8 mouse cellular contexts compared by ENCODE assay signal in genomic region chr14:20733041-20733951, GRCm38 (mm10). TPM values are rescaled to one million over a fixed set of nuclear protein-coding genes. Genes with fewer than 3 reads are reported as not detected.
A peak's percentile ranks its signal among the peaks of the same experiment; 100 is the strongest.
DNase-seq lines count a peak whose midpoint lies in the region; ATAC-seq and TF ChIP-seq lines count a peak whose summit lies in the region.

No protein-coding gene starts in this region.

- no peak for TF ChIP-seq RAD21 in MEL (IDR thresholded peaks at IDR 0.05; ENCODE audit: low read depth, low read length)

- DNase-seq in heart, postnatal 25 days (ENCODE audit: low spot score): no peak
- DNase-seq in MEL (ENCODE audit: low read depth, low spot score): peak; percentile 89
- peak; percentile 71 for DNase-seq in liver
- no peak for DNase-seq in frontal cortex, postnatal 14 days (ENCODE audit: low spot score in 2 of 2)
- DNase-seq in thymus, postnatal 36 days: no peak

- H3K36me3 ChIP-seq in heart, embryonic 11.5 days (ENCODE audit: control insufficient read depth, insufficient read depth, low read length): peaks cover 27% of the 10 kb centered on the region
- peaks cover 29 to 51% of the 10 kb centered on the region in 2 experiments for H3K36me3 ChIP-seq in MEL (ENCODE audit: control insufficient read depth in 1 of 2, insufficient read depth in 2 of 2, low read length in 2 of 2)
- H3K36me3 ChIP-seq in forebrain, embryonic 13.5 days (ENCODE audit: poor library complexity, severe bottlenecking): peaks cover 65% of the 10 kb centered on the region

- 42% methylated on average over 12 of the region's 12 CpGs for WGBS in heart, embryonic 11.5 days (ENCODE audit: insufficient replicate concordance)
- WGBS in forebrain, embryonic 13.5 days: 51% methylated on average over 12 of the region's 12 CpGs
- 46% methylated on average over 12 of the region's 12 CpGs for WGBS in olfactory bulb, adult 2 months

- peak overlapping the region; percentile 93 for H3K9ac ChIP-seq in heart, embryonic 11.5 days (ENCODE audit: low read depth, low read length)
- H3K9ac ChIP-seq in MEL (ENCODE audit: control insufficient read depth, low read depth, low read length, poor library complexity, severe bottlenecking): peak overlapping the region; percentile 96
- peak overlapping the region; percentile 92 for H3K9ac ChIP-seq in forebrain, embryonic 13.5 days

- no peaks in the 10 kb centered on the region for H3K27me3 ChIP-seq in heart, embryonic 11.5 days (ENCODE audit: control insufficient read depth, insufficient read depth, low read length)
- no peaks in the 10 kb centered on the region for H3K27me3 ChIP-seq in MEL (ENCODE audit: control insufficient read depth in 1 of 2, insufficient read depth in 2 of 2, low read length in 2 of 2)
- H3K27me3 ChIP-seq in forebrain, embryonic 13.5 days: no peaks in the 10 kb centered on the region

- peaks cover 33% of the 10 kb centered on the region for H3K79me2 ChIP-seq in MEL (ENCODE audit: control insufficient read depth, insufficient read depth, low read length, poor library complexity)

- peak in 1 of 2 experiments; percentile 40; a peak in 2 of 4 replicates for TF ChIP-seq POLR2A in MEL (IDR thresholded peaks at IDR 0.05; ENCODE audit: control insufficient read depth in 1 of 2, insufficient read depth in 1 of 2, low read depth in 1 of 2, low read length in 2 of 2, poor library complexity in 1 of 2)
- no peak for TF ChIP-seq POLR2A in olfactory bulb, adult 2 months (IDR thresholded peaks at IDR 0.05; ENCODE audit: insufficient read depth, low read depth, low read length)

- peak; percentile 96 to 99 for TF ChIP-seq EP300 in MEL (IDR thresholded peaks at IDR 0.05; ENCODE audit: low read depth in 1 of 2, low read length in 2 of 2)

- intact Hi-C loops in heart, postnatal 25 days (cut with DNase I): no loop called here

- H3K4me3 ChIP-seq in heart, embryonic 11.5 days (ENCODE audit: low read depth, low read length): peak overlapping the region; percentile 84
- peak overlapping the region; percentile 78 to 90 for H3K4me3 ChIP-seq in MEL (ENCODE audit: control insufficient read depth in 1 of 2, insufficient read depth in 1 of 2, low read depth in 2 of 2, low read length in 2 of 2)
- peak overlapping the region; percentile 83 for H3K4me3 ChIP-seq in forebrain, embryonic 13.5 days
- H3K4me3 ChIP-seq in olfactory bulb, adult 2 months (ENCODE audit: insufficient read depth, low read depth, low read length): peak overlapping the region; percentile 61

- peaks cover 19% of the 10 kb centered on the region for H3K4me1 ChIP-seq in heart, embryonic 11.5 days (ENCODE audit: control insufficient read depth, insufficient read depth, low read length)
- peaks cover 37 to 49% of the 10 kb centered on the region in 2 experiments for H3K4me1 ChIP-seq in MEL (ENCODE audit: control insufficient read depth in 1 of 2, insufficient read depth in 2 of 2, low read length in 2 of 2)
- H3K4me1 ChIP-seq in forebrain, embryonic 13.5 days: peaks cover 16% of the 10 kb centered on the region
- peaks cover 8% of the 10 kb centered on the region; the same call in 1 of the 2 replicates for H3K4me1 ChIP-seq in olfactory bulb, adult 2 months (ENCODE audit: control insufficient read depth, insufficient read depth, low read length)

- peak overlapping the region; percentile 71 for H3K4me2 ChIP-seq in heart, embryonic 11.5 days
- H3K4me2 ChIP-seq in forebrain, embryonic 13.5 days: peak overlapping the region; percentile 90

- peak overlapping the region; percentile 89 for H3K27ac ChIP-seq in heart, embryonic 11.5 days (ENCODE audit: low read depth, low read length)
- peak overlapping the region; percentile 99 for H3K27ac ChIP-seq in MEL (ENCODE audit: control insufficient read depth, low read depth, low read length)
- no peak overlapping the region for H3K27ac ChIP-seq in forebrain, embryonic 13.5 days
- no peak overlapping the region for H3K27ac ChIP-seq in olfactory bulb, adult 2 months (ENCODE audit: insufficient read depth, low read depth, low read length)

- no peaks in the 10 kb centered on the region for H3K9me3 ChIP-seq in heart, embryonic 11.5 days (replicated peaks; ENCODE audit: control insufficient read depth, low read length)
- no peaks in the 10 kb centered on the region for H3K9me3 ChIP-seq in MEL (replicated peaks; ENCODE audit: insufficient read depth, low read length)
- H3K9me3 ChIP-seq in forebrain, embryonic 13.5 days (replicated peaks): no peaks in the 10 kb centered on the region

- no peak for ATAC-seq in heart, embryonic 11.5 days (replicated peaks; ENCODE audit: insufficient number of reproducible peaks, low FRiP score, low TSS enrichment)
- ATAC-seq in forebrain, embryonic 13.5 days: no peak

- no peak for TF ChIP-seq CTCF in MEL (IDR thresholded peaks at IDR 0.05 in 2 of 3, conservative IDR thresholded peaks at IDR 0.05 in 1 of 3; ENCODE audit: control insufficient read depth in 1 of 3, insufficient read depth in 1 of 3, low read depth in 2 of 3, low read length in 3 of 3, poor library complexity in 1 of 3, severe bottlenecking in 1 of 3)
- no peak for TF ChIP-seq CTCF in olfactory bulb, adult 2 months (IDR thresholded peaks at IDR 0.05; ENCODE audit: insufficient read depth, low read depth, low read length)

TF ChIP-seq in MEL, 35 proteins besides CTCF, POLR2A, EP300 and RAD21 (continues in another document):
- TF ChIP-seq ZC3H11A (IDR thresholded peaks at IDR 0.05; ENCODE audit: low read depth, low read length) (no peak), ZNF384 (IDR thresholded peaks at IDR 0.05; ENCODE audit: low read depth, low read length) (no peak), KAT2A (conservative IDR thresholded peaks at IDR 0.05; ENCODE audit: low read depth, low read length) (peak; percentile 50), NRF1 (IDR thresholded peaks at IDR 0.05; ENCODE audit: insufficient read depth, low read depth, low read length, poor library complexity, severe bottlenecking) (no peak), NELFE (IDR thresholded peaks at IDR 0.05; ENCODE audit: low read depth, low read length) (peak; percentile 48), BHLHE40 (IDR thresholded peaks at IDR 0.05; ENCODE audit: borderline replicate concordance, low read depth, low read length) (peak; percentile 41; the same call in 1 of the 2 replicates), HCFC1 (IDR thresholded peaks at IDR 0.05; ENCODE audit: low read depth, low read length) (peak; percentile 53), MXI1 (IDR thresholded peaks at IDR 0.05; ENCODE audit: low read depth, low read length) (peak; percentile 36; the same call in 1 of the 2 replicates), GABPA (IDR thresholded peaks at IDR 0.05; ENCODE audit: low read depth, low read length) (peak; percentile 45; the same call in 1 of the 2 replicates), SMC3 (IDR thresholded peaks at IDR 0.05; ENCODE audit: low read depth, low read length) (no peak)

RNA-seq across cellular contexts. Expression of gene Ndst2, which starts 1.1 kb away (rescaled TPM):
- 18.7 and 19.1 TPM in 2 replicates for polyA plus RNA-seq in heart, embryonic 11.5 days (2014; fragmentation: Nextera tagmentation; extraction: Ambion mirVana)
- total RNA-seq in heart, postnatal 25 days (2021): 10 to 100 TPM; 10.0 to 12.6 TPM
- total RNA-seq in MEL (2012; rRNA removed): 34.4 and 39.5 TPM in 2 replicates
- polyA plus RNA-seq in MEL (2012; ENCODE audit: insufficient read depth in 1 of 2, insufficient read length in 2 of 2, low read depth in 1 of 2, low replicate concordance in 2 of 2, missing spikeins in 1 of 2): 10 to 100 TPM; 37.1 to 54.0 TPM
- 14.0 and 18.3 TPM in 2 replicates for polyA plus RNA-seq in forebrain, embryonic 13.5 days (2015; fragmentation: Nextera tagmentation; extraction: Ambion mirVana)
- polyA plus RNA-seq in olfactory bulb, adult 2 months (2012; ENCODE audit: insufficient read depth, insufficient read length, low replicate concordance, missing spikeins): not detected in 2 replicates

RNA-seq across cellular contexts. Expression of gene Zswim8, which starts 25.9 kb away (rescaled TPM):
- 23.4 and 24.1 TPM in 2 replicates for polyA plus RNA-seq in heart, embryonic 11.5 days (2014; fragmentation: Nextera tagmentation; extraction: Ambion mirVana)
- total RNA-seq in heart, postnatal 25 days (2021): 10 to 100 TPM; 46.6 to 47.6 TPM
- 14.2 and 16.5 TPM in 2 replicates for total RNA-seq in MEL (2012; rRNA removed)
- polyA plus RNA-seq in MEL (2012; ENCODE audit: insufficient read depth in 1 of 2, insufficient read length in 2 of 2, low read depth in 1 of 2, low replicate concordance in 2 of 2, missing spikeins in 1 of 2): 10 to 100 TPM in 1 of 2 experiments, not detected in 1; 35.5 TPM
- 40.8 and 44.2 TPM in 2 replicates for polyA plus RNA-seq in forebrain, embryonic 13.5 days (2015; fragmentation: Nextera tagmentation; extraction: Ambion mirVana)
- 307 TPM in 1 of 2 replicates, not detected in the other for polyA plus RNA-seq in olfactory bulb, adult 2 months (2012; ENCODE audit: insufficient read depth, insufficient read length, low replicate concordance, missing spikeins)

RNA-seq across cellular contexts. Expression of gene Chchd1, which starts 30.5 kb away (rescaled TPM):
- 221 and 230 TPM in 2 replicates for polyA plus RNA-seq in heart, embryonic 11.5 days (2014; fragmentation: Nextera tagmentation; extraction: Ambion mirVana)
- total RNA-seq in heart, postnatal 25 days (2021): 100 to 1,000 TPM; 120 to 126 TPM
- total RNA-seq in MEL (2012; rRNA removed): 154 and 164 TPM in 2 replicates
- 100 to 1,000 TPM in 1 of 2 experiments, not detected in 1; 136 TPM for polyA plus RNA-seq in MEL (2012; ENCODE audit: insufficient read depth in 1 of 2, insufficient read length in 2 of 2, low read depth in 1 of 2, low replicate concordance in 2 of 2, missing spikeins in 1 of 2)
- polyA plus RNA-seq in forebrain, embryonic 13.5 days (2015; fragmentation: Nextera tagmentation; extraction: Ambion mirVana): 235 and 281 TPM in 2 replicates
- polyA plus RNA-seq in olfactory bulb, adult 2 months (2012; ENCODE audit: insufficient read depth, insufficient read length, low replicate concordance, missing spikeins): not detected in 2 replicates

RNA-seq across cellular contexts. Expression of gene Fut11, which starts 38.5 kb away (rescaled TPM):
- 13.4 and 18.8 TPM in 2 replicates for polyA plus RNA-seq in heart, embryonic 11.5 days (2014; fragmentation: Nextera tagmentation; extraction: Ambion mirVana)
- 1 to 10 TPM; 6.0 to 7.4 TPM for total RNA-seq in heart, postnatal 25 days (2021)
- 0.49 and 0.69 TPM in 2 replicates for total RNA-seq in MEL (2012; rRNA removed)
- 1 to 10 TPM in 1 of 2 experiments, not detected in 1; 1.8 TPM for polyA plus RNA-seq in MEL (2012; ENCODE audit: insufficient read depth in 1 of 2, insufficient read length in 2 of 2, low read depth in 1 of 2, low replicate concordance in 2 of 2, missing spikeins in 1 of 2)
- polyA plus RNA-seq in forebrain, embryonic 13.5 days (2015; fragmentation: Nextera tagmentation; extraction: Ambion mirVana): 18.9 and 19.9 TPM in 2 replicates
- polyA plus RNA-seq in olfactory bulb, adult 2 months (2012; ENCODE audit: insufficient read depth, insufficient read length, low replicate concordance, missing spikeins): not detected in 2 replicates

RNA-seq across cellular contexts. Expression of gene Sec24c, which starts 59.2 kb away (rescaled TPM):
- polyA plus RNA-seq in heart, embryonic 11.5 days (2014; fragmentation: Nextera tagmentation; extraction: Ambion mirVana): 78.1 and 84.6 TPM in 2 replicates
- 100 to 1,000 TPM in 1 of 2 experiments, 10 to 100 TPM in 1; 96.8 to 107 TPM for total RNA-seq in heart, postnatal 25 days (2021)
- total RNA-seq in MEL (2012; rRNA removed): 68.5 and 83.9 TPM in 2 replicates
- 100 to 1,000 TPM; 121 to 263 TPM for polyA plus RNA-seq in MEL (2012; ENCODE audit: insufficient read depth in 1 of 2, insufficient read length in 2 of 2, low read depth in 1 of 2, low replicate concordance in 2 of 2, missing spikeins in 1 of 2)
- polyA plus RNA-seq in forebrain, embryonic 13.5 days (2015; fragmentation: Nextera tagmentation; extraction: Ambion mirVana): 75.9 and 84.7 TPM in 2 replicates
- 190 and 558 TPM in 2 replicates for polyA plus RNA-seq in olfactory bulb, adult 2 months (2012; ENCODE audit: insufficient read depth, insufficient read length, low replicate concordance, missing spikeins)

Comparison
In these comparisons a context has a peak if more than half of its experiments do, and no peak if none do; other contexts are left out.
1. H3K27ac ChIP-seq: peak in heart, embryonic 11.5 days (single experiment) and MEL (single experiment); none in forebrain, embryonic 13.5 days (single experiment) and olfactory bulb, adult 2 months (single experiment).
2. DNase-seq: peak in MEL (single experiment) and liver (single experiment); none in heart, postnatal 25 days (single experiment), frontal cortex, postnatal 14 days (0 of 2) and thymus, postnatal 36 days (0 of 2).
3. RNA of gene Chchd1, which starts 30.5 kb away (polyA plus RNA-seq): 235 to 281 TPM in forebrain, embryonic 13.5 days, 221 to 230 TPM in heart, embryonic 11.5 days and 136 TPM in MEL; not detected in olfactory bulb, adult 2 months; every median in the first group is over 100 times any median in the second.
4. Peak in every context shown above with its lines, with median percentiles within 50 percentile points of each other: H3K4me3 ChIP-seq and H3K9ac ChIP-seq.